18 mouse cellular contexts compared by ENCODE assay signal in genomic region chr5:33214723-33215122, GRCm38 (mm10). TPM values are rescaled to one million over a fixed set of nuclear protein-coding genes. Genes with fewer than 3 reads are reported as not detected.
DNase-seq lines count a peak whose midpoint lies in the region; ATAC-seq lines count a peak whose summit lies in the region.
"Had no signal": no experiment of that assay in that cellular context is flagged by ENCODE, and none has a peak within 500 bp of the region (broad histone marks: within the 10 kb centered on the region; RNA-seq: fewer than 3 reads in every experiment).

No protein-coding gene starts in this region.

- H3K27me3 ChIP-seq in heart, embryonic 10.5 days (ENCODE audit: insufficient read depth, poor library complexity, severe bottlenecking): no peaks in the 10 kb centered on the region
- no peaks in the 10 kb centered on the region for H3K27me3 ChIP-seq in heart, embryonic 16.5 days (ENCODE audit: control insufficient read depth, insufficient read depth, low read length)
- no peaks in the 10 kb centered on the region for H3K27me3 ChIP-seq in heart, embryonic 12.5 days (replicated peaks)
- H3K27me3 ChIP-seq: forebrain, embryonic 15.5 days; hindbrain, embryonic 13.5 days; kidney, embryonic 15.5 days had no signal

- H3K9ac ChIP-seq in heart, embryonic 16.5 days (ENCODE audit: low read length): peak overlapping the region; percentile 43
- no peak overlapping the region for H3K9ac ChIP-seq in heart, embryonic 12.5 days
- H3K9ac ChIP-seq: forebrain, embryonic 15.5 days; hindbrain, embryonic 13.5 days; kidney, embryonic 15.5 days had no signal

- H3K27ac ChIP-seq in heart, embryonic 10.5 days: peak overlapping the region; percentile 60; the same call in 1 of the 2 replicates
- no peak overlapping the region for H3K27ac ChIP-seq in heart, embryonic 16.5 days (ENCODE audit: low read length)
- no peak overlapping the region for H3K27ac ChIP-seq in heart, embryonic 12.5 days (ENCODE audit: poor library complexity, severe bottlenecking)
- H3K27ac ChIP-seq: forebrain, embryonic 15.5 days; hindbrain, embryonic 13.5 days; hindbrain, postnatal 0 days; kidney, embryonic 15.5 days had no signal

- intact Hi-C loops in heart, postnatal 36 days (cut with DNase I): no loop called here

- H3K4me3 ChIP-seq in heart, embryonic 10.5 days: no peak overlapping the region
- H3K4me3 ChIP-seq in heart, embryonic 16.5 days (ENCODE audit: low read length): 0 out of 2 replicates have a peak overlapping the region, but pooled peaks have one; percentile 3
- H3K4me3 ChIP-seq in heart, embryonic 12.5 days: no peak overlapping the region
- H3K4me3 ChIP-seq: embryonic facial prominence, embryonic 10.5 days; forebrain, embryonic 15.5 days; hindbrain, embryonic 13.5 days; kidney, embryonic 15.5 days had no signal

- ATAC-seq in heart, embryonic 16.5 days (replicated peaks; ENCODE audit: extremely low read depth, insufficient read depth, low FRiP score): no peak
- no peak for ATAC-seq in heart, embryonic 12.5 days (ENCODE audit: insufficient number of reproducible peaks, low FRiP score)
- ATAC-seq: forebrain, embryonic 15.5 days; hindbrain, postnatal 0 days had no signal

- no peaks in the 10 kb centered on the region for H3K9me3 ChIP-seq in heart, embryonic 10.5 days
- H3K9me3 ChIP-seq in heart, embryonic 16.5 days (replicated peaks; ENCODE audit: control insufficient read depth, low read length): no peaks in the 10 kb centered on the region
- 0 out of 2 replicates have a peak, but pooled peaks cover 3% of the 10 kb centered on the region for H3K9me3 ChIP-seq in heart, embryonic 12.5 days (replicated peaks)
- H3K9me3 ChIP-seq: embryonic facial prominence, embryonic 10.5 days; forebrain, embryonic 15.5 days; hindbrain, embryonic 13.5 days; kidney, embryonic 15.5 days had no signal

- 0 out of 2 replicates have a peak, but pooled peaks cover 4% of the 10 kb centered on the region for H3K36me3 ChIP-seq in heart, embryonic 10.5 days
- H3K36me3 ChIP-seq in heart, embryonic 16.5 days (ENCODE audit: control insufficient read depth, insufficient read depth): no peaks in the 10 kb centered on the region
- H3K36me3 ChIP-seq in heart, embryonic 12.5 days: peaks cover 15% of the 10 kb centered on the region; the same call in 1 of the 2 replicates
- H3K36me3 ChIP-seq: embryonic facial prominence, embryonic 10.5 days; forebrain, embryonic 15.5 days; hindbrain, embryonic 13.5 days; kidney, embryonic 15.5 days had no signal

- WGBS in heart, embryonic 10.5 days: 67% methylated on average over 4 of the region's 4 CpGs
- WGBS in heart, embryonic 16.5 days: 53% methylated on average over 4 of the region's 4 CpGs
- 56% methylated on average over 4 of the region's 4 CpGs for WGBS in heart, embryonic 12.5 days

- peak overlapping the region; percentile 26 for H3K4me2 ChIP-seq in heart, embryonic 16.5 days (ENCODE audit: low read depth, low read length)
- H3K4me2 ChIP-seq in heart, embryonic 12.5 days: no peak overlapping the region; the same call in 1 of the 2 replicates
- H3K4me2 ChIP-seq: forebrain, embryonic 15.5 days; hindbrain, embryonic 13.5 days; kidney, embryonic 15.5 days had no signal

- H3K4me1 ChIP-seq in heart, embryonic 10.5 days: peaks cover 57% of the 10 kb centered on the region
- H3K4me1 ChIP-seq in heart, embryonic 16.5 days (ENCODE audit: control insufficient read depth, insufficient read depth, low read length): peaks cover 32% of the 10 kb centered on the region
- H3K4me1 ChIP-seq in heart, embryonic 12.5 days (replicated peaks): peaks cover 56% of the 10 kb centered on the region
- H3K4me1 ChIP-seq: forebrain, embryonic 15.5 days had no signal

- peak; percentile 29 for DNase-seq in adrenal gland, postnatal 14 days
- no peak for DNase-seq in adrenal gland, adult 18-20 months (ENCODE audit: low spot score in 2 of 2)
- DNase-seq in heart, embryonic 10.5 days (ENCODE audit: low spot score): no peak
- DNase-seq in heart, postnatal 36 days: no peak
- DNase-seq in ZHBTc4 (ENCODE audit: low read depth, low spot score): peak; percentile 23
- DNase-seq in spleen, postnatal 4 days (ENCODE audit: low spot score in 2 of 2): no peak
- DNase-seq: adrenal gland, adult 8-10 months; cerebellum, adult 2 months; cerebellum, postnatal 10 days; gastrocnemius, postnatal 10 days; kidney, adult 2 months had no signal

RNA-seq across cellular contexts. Expression of gene Spon2, which starts 3.5 kb away (rescaled TPM):
- total RNA-seq in adrenal gland, postnatal 14 days (2021): 1.7 and 2.5 TPM in 2 replicates
- total RNA-seq in adrenal gland, adult 18-20 months (2021): 1 to 10 TPM in 1 of 2 experiments, under 1 TPM in 1; 0.73 to 1.0 TPM
- 16.9 and 27.0 TPM in 2 replicates for polyA plus RNA-seq in heart, embryonic 10.5 days (2016; fragmentation: Nextera tagmentation; extraction: Ambion mirVana)
- 1 to 10 TPM; 2.1 to 2.6 TPM for total RNA-seq in heart, postnatal 36 days (2021)
- 67.2 and 71.5 TPM in 2 replicates for polyA plus RNA-seq in heart, embryonic 16.5 days (2015; fragmentation: Nextera tagmentation; extraction: Ambion mirVana)
- 75.6 and 76.5 TPM in 2 replicates for polyA plus RNA-seq in heart, embryonic 12.5 days (2016; fragmentation: Nextera tagmentation; extraction: Ambion mirVana)

Comparison
In these comparisons a context has a peak if more than half of its experiments do, and no peak if none do; other contexts are left out.
1. DNase-seq: peak in adrenal gland, postnatal 14 days (single experiment) and ZHBTc4 (single experiment); none in adrenal gland, adult 18-20 months (0 of 2), heart, embryonic 10.5 days (single experiment), heart, postnatal 36 days (0 of 2) and spleen, postnatal 4 days (0 of 2).